In genomic region chr6:97535763-97536445, GRCm38 (mm10) we compare ENCODE assay signal across 11 mouse cellular contexts.
DNase-seq lines count a peak whose midpoint lies in the region; ATAC-seq lines count a peak whose summit lies in the region.
"Had no signal": no experiment of that assay in that cellular context is flagged by ENCODE, and none has a peak within 500 bp of the region (broad histone marks: within the 10 kb centered on the region; RNA-seq: fewer than 3 reads in every experiment).

No protein-coding gene starts in this region.

- H3K9ac ChIP-seq in forebrain, embryonic 13.5 days: no peak overlapping the region
- H3K9ac ChIP-seq: heart, embryonic 13.5 days had no signal

- H3K4me2 ChIP-seq in forebrain, embryonic 13.5 days: no peak overlapping the region
- H3K4me2 ChIP-seq: heart, embryonic 13.5 days had no signal

- ATAC-seq in forebrain, embryonic 13.5 days: peak; percentile 94
- ATAC-seq: lung, postnatal 0 days; Patski had no signal

- WGBS in forebrain, embryonic 13.5 days: 48% methylated on average over 9 of the region's 9 CpGs

- peaks cover 18% of the 10 kb centered on the region for H3K4me1 ChIP-seq in forebrain, embryonic 13.5 days

- DNase-seq in right cerebral cortex, postnatal 10 days (ENCODE audit: low spot score in 2 of 2): peak; percentile 74 to 78
- DNase-seq in right cerebral cortex, postnatal 14 days: no peak
- peak; percentile 55 for DNase-seq in layer of hippocampus, adult 9-10 months (ENCODE audit: low spot score)
- DNase-seq in adrenal gland, postnatal 25 days: no peak
- no peak for DNase-seq in embryo, embryonic 9.5 days (ENCODE audit: extremely low spot score)
- DNase-seq in thymus, postnatal 0 days (ENCODE audit: low spot score): no peak

- no peak overlapping the region for H3K4me3 ChIP-seq in forebrain, embryonic 13.5 days
- H3K4me3 ChIP-seq: heart, embryonic 13.5 days; left cerebral cortex, adult 2 months had no signal

- no peaks in the 10 kb centered on the region for H3K27me3 ChIP-seq in forebrain, embryonic 13.5 days

- no peaks in the 10 kb centered on the region for H3K9me3 ChIP-seq in forebrain, embryonic 13.5 days (replicated peaks)
- H3K9me3 ChIP-seq: heart, embryonic 13.5 days had no signal

- peak overlapping the region; percentile 88 for H3K27ac ChIP-seq in forebrain, embryonic 13.5 days
- H3K27ac ChIP-seq: heart, embryonic 13.5 days; left cerebral cortex, adult 2 months had no signal

- H3K36me3 ChIP-seq in forebrain, embryonic 13.5 days (ENCODE audit: poor library complexity, severe bottlenecking): 0 out of 2 replicates have a peak, but pooled peaks cover 3% of the 10 kb centered on the region
- H3K36me3 ChIP-seq: heart, embryonic 13.5 days had no signal

Comparison
In these comparisons a context has a peak if more than half of its experiments do, and no peak if none do; other contexts are left out.
1. DNase-seq: peak in right cerebral cortex, postnatal 10 days (2 of 2) and layer of hippocampus, adult 9-10 months (single experiment); none in right cerebral cortex, postnatal 14 days (single experiment), adrenal gland, postnatal 25 days (single experiment), embryo, embryonic 9.5 days (single experiment) and thymus, postnatal 0 days (single experiment).